Mouse (Mus musculus) monocyte, adult 5-6 weeks (primary cell): ENCODE measurements around the gene Dyrk1a. TPM values are rescaled to one million over a fixed set of nuclear protein-coding genes. Genes with fewer than 3 reads are reported as not detected.
A peak's percentile ranks its signal among the peaks of the same experiment; 100 is the strongest.

ENCODE experiments used
- ATAC-seq: fragments of 153-309, 156-312 bp; replicated peaks from 2 replicates; pipeline ENCODE4 v1.8.0; 2017; ENCODE audit warnings: mild to moderate bottlenecking; ENCODE audit not compliant: low TSS enrichment, insufficient number of reproducible peaks, severe bottlenecking, poor library complexity, low FRiP score
- total RNA-seq: library from RNA; stranded (forward); fragments of 200-1000, 200-491, 200-594 nt; gene quantifications from 3 replicates; pipeline ENCODE4 v1.2.3, GENCODE M21; 2017

Gene Dyrk1a
- total RNA-seq, 1 experiment from 2014 or later, result 95.1 TPM

- no peak for ATAC-seq
These were observed 17.9 kb upstream of the Dyrk1a start for GRCm38 (mm10) chr16:94551934-94552333.

GRCm38 (mm10) chr16:94555346-94555745, 14.5 kb upstream of the Dyrk1a start:
- ATAC-seq, result no peak

GRCm38 (mm10) chr16:94556228-94556627, 13.6 kb upstream of the Dyrk1a start:
- peak; percentile 79 for ATAC-seq

GRCm38 (mm10) chr16:94559282-94559681, 10.5 kb upstream of the Dyrk1a start:
- no peak for ATAC-seq

DNA sequence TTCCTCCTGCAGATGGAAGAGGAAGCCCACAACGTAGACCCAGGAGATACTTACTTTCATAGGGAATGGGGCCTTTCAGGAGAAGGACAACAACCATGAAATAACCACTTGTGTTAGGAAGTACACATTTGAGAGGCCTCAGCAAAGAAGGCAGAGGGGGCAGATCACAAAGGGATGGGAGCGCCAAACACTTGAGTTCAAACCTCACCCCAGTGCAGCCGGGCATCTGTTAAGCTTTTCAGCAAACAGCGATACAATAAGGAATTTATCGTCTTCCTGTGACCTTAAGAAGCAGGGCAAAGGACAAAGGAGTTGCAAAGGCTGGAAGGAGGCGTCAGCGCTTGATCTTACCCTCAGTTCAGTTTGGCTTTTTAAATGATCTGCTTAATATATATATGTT, 10.0 kb upstream of the Dyrk1a start:
- no peak for ATAC-seq

GRCm38 (mm10) chr16:94560618-94561017, 9.2 kb upstream of the Dyrk1a start:
- no peak for ATAC-seq

- no peak for ATAC-seq
These were observed 3.7 kb upstream of the Dyrk1a start for GRCm38 (mm10) chr16:94566124-94566523.

GRCm38 (mm10) chr16:94566834-94567585, 2.8 kb upstream of the Dyrk1a start:
- ATAC-seq, result no peak

- no peak for ATAC-seq
These were observed 2.1 kb upstream of the Dyrk1a start for GRCm38 (mm10) chr16:94567751-94568150.

- no peak for ATAC-seq
These were observed 1.2 kb upstream of the Dyrk1a start for GRCm38 (mm10) chr16:94568335-94569228.

DNA sequence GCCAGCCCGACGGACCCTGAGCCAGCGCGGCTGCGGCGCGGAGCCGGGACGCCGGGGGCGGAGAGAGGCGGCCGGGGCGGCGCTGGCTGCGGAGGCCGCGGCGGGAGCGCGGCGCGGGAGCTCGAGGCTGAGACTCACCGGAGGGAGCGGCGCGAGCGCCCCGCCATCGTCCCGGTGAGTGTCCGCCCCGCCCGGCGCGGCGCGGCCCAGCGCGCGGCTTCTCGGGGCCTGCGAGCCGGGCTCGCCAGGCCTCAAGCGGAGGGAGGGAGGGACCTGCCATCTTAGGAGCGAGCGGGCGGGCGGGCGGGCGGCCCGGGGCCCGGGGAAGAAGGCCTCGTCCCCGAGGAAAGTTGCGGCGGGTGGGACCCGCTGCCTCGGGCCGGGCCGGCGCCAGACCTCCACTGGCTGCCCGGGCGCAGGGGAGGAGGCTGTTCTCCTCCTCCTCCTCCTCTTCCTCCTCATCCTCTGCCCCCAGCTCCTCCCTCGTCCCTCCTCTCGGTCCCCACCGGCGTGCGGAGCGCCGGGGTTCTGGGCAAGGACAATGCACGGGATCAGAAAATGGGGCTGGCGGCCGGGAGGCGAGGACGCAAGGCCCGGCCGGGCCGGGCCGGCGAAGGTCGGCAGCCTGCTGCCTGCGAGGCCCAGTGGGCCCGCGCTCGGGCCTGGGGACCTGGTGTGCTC, 691 bp downstream of the Dyrk1a start:
- no peak for ATAC-seq

DNA sequence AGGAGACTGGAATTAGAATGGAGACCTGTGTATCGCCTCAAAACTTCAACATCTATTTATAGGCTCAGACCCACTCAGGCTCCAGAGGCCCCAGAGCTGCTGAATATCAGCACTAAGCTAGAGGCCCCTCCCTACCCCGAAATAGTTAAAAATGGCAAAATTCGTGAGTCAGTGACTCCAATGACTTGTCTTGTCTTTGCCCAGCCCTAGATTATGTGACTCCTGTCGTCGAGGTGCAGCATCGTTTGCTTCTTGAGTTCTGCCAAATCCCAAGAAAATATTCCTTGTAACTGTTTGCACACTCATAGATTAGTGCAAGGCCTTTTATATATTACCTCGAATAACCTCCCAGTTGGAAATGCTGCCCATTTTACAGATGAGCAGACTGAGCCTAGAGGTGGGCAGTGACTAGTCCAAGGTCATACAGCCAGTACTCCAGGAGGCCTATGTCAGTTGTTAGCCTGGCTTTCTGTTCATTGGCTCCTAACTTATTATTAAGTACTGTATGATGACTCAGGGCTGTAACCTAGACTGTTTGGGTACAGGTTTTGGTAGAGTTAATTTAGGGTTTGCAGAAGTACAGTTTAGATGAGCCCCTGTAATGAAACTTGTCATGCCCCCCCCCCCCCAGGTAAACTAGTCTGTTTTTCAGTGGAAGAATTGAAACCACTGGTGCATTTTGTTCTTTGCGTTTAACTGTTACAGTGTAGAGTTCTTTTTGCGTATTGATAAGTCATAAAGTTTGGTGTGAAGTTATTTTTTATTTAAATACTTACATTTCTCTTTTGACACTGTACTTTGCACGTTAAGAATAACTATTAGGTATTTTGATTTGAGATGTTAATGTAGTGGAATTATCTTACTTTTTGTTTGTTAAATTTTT, 1.5 kb downstream of the Dyrk1a start:
- ATAC-seq, result no peak

DNA sequence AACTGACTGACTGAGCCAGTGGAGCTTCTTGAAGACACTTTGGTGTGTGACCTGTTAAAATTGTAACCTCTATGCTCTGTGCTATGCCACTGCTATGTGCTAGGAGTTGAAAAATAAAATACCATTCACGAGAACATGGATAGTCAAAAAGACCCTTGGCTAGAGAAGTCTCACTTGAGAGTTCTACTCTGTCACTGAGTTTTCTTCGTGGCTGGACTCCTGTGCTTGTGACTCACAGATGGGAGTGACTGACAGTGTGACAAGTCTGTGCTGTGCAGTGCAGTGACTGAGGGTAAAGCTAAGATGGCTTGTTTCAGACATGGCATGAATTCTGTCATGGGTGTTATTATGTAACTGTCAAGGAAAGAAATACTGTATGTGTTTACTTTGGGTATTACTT, 2.6 kb downstream of the Dyrk1a start:
- no peak for ATAC-seq

GRCm38 (mm10) chr16:94574025-94574717, 4.4 kb downstream of the Dyrk1a start:
- no peak for ATAC-seq

- ATAC-seq, result 0 out of 2 replicates have a peak, but pooled peaks have one; percentile 2
These were observed 4.9 kb downstream of the Dyrk1a start for GRCm38 (mm10) chr16:94574718-94575094.

GRCm38 (mm10) chr16:94575757-94576156, 5.9 kb downstream of the Dyrk1a start:
- ATAC-seq, result no peak

GRCm38 (mm10) chr16:94579348-94579747, 9.5 kb downstream of the Dyrk1a start:
- ATAC-seq, result no peak

- no peak for ATAC-seq
These were observed 11.1 kb downstream of the Dyrk1a start for GRCm38 (mm10) chr16:94580844-94581405.
